Mouse (Mus musculus) kidney, adult 2 months (tissue): Measurements from ENCODE around the gene Atp5d.

Experiments used
- CTCF ChIP-seq: fragments of 200-500 bp; conservative IDR thresholded peaks from 2 replicates; pipeline ENCODE4 v1.5.1; 2011; ENCODE audit warnings: low read depth, mild to moderate bottlenecking, control low read depth, low read length, moderate library complexity, mixed read lengths; ENCODE audit not compliant: insufficient read depth, insufficient read length
- POLR2A ChIP-seq: fragments of 200-500 bp; IDR thresholded peaks from one replicate; pipeline ENCODE4 v1.6.1; 2011; ENCODE audit warnings: low read depth, low read length, control low read depth

DNA sequence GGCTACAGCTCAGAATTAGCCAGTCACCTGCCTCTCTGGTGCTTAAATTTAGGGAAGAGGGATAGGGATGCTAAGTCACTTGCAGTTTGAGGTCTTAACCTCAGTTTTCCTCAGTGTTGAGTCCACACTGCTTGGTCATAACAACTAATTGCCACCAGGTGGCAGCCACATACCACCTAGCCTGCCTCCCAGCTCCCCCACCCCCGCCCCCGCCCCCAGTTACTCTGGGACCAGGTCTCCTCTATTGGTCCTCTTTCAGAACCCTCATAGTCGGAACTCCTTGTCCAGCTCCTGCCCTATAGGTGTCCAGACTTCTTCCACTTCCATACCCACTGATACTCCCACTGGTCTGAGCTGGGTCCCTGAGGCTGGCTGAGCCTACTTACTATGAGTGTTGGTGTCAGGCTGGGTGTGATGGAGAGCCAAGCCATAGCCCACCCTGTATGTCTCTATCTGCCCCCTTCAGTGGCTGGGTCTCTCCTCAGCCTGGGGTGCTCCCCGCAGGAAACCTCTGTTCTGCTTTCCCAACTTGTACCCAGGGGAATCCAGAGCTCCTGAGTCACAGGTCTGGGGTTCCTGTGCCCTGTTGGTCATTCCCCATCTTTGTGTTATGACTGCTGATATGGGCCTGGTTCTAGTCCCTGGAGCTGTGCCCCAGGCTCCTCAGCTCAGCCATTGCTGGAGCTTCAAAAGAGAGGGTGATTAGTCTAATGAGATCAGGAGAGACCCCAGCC lies 37.3 kb downstream of the Atp5d start:
- TF ChIP-seq CTCF (peak; percentile 68), POLR2A (no peak)
